Mouse (Mus musculus) embryonic facial prominence, embryonic 14.5 days (tissue): ENCODE results near the gene Duoxa1. TPM values are rescaled to one million over a fixed set of nuclear protein-coding genes. Genes with fewer than 3 reads are reported as not detected.
A peak's percentile ranks its signal among the peaks of the same experiment; 100 is the strongest.

Source experiments
- ATAC-seq: fragments of 200-750 bp; cut with Nextera tagmentation; 2 replicates; pipeline ENCODE4 v1.8.0; 2017; ENCODE audit warnings: low read depth, moderate number of reproducible peaks, moderate TSS enrichment
- DNase-seq: peaks from one replicate; pipeline ENCODE4 v3.0.0-alpha.2; 2015; ENCODE audit warnings: low spot score
- H3K27ac ChIP-seq: fragments of 300-500 bp; sonication (generic); replicated peaks from 2 replicates; pipeline ENCODE4 v1.5.1; 2014; ENCODE audit warnings: low read depth, mild to moderate bottlenecking, low read length, moderate library complexity
- H3K27me3 ChIP-seq: fragments of 300-500 bp; sonication (generic); replicated peaks from 2 replicates; pipeline ENCODE4 v1.6.1; 2014; ENCODE audit warnings: low read length; ENCODE audit not compliant: control insufficient read depth, insufficient read depth
- H3K36me3 ChIP-seq: fragments of 300-500 bp; sonication (generic); 2 replicates; pipeline ENCODE4 v1.6.1; 2014; ENCODE audit warnings: low read length, mixed read lengths; ENCODE audit not compliant: control insufficient read depth, insufficient read depth
- H3K4me1 ChIP-seq: fragments of 300-500 bp; sonication (generic); 2 replicates; pipeline ENCODE4 v1.6.1; 2014; ENCODE audit warnings: antibody characterized with exemption, low read length; ENCODE audit not compliant: control insufficient read depth, insufficient read depth
- H3K4me2 ChIP-seq: fragments of 300-500 bp; sonication (generic); 2 replicates; pipeline ENCODE4 v1.6.1; 2014; ENCODE audit warnings: low read depth, mild to moderate bottlenecking, low read length, moderate library complexity, mixed read lengths
- H3K4me3 ChIP-seq: fragments of 300-500 bp; sonication (generic); 2 replicates; pipeline ENCODE4 v1.5.1; 2014; ENCODE audit warnings: low read depth, mild to moderate bottlenecking, low read length
- H3K9ac ChIP-seq: fragments of 300-500 bp; sonication (generic); 2 replicates; pipeline ENCODE4 v1.6.1; 2014; ENCODE audit warnings: low read depth, mild to moderate bottlenecking, low read length, moderate library complexity, mixed read lengths
- H3K9me3 ChIP-seq: fragments of 300-500 bp; sonication (generic); 2 replicates; pipeline ENCODE4 v1.6.1; 2016; ENCODE audit warnings: low read length; ENCODE audit not compliant: control insufficient read depth
- WGBS: fragments of 180-500 bp; shearing (Covaris S2); extraction: QIAGEN DNeasy Blood & Tissue Kit; methylation state at CpG from one replicate; pipeline ENCODE4 v1.1.7; 2014; 5-methylcytosine and 5-hydroxymethylcytosine counted together
- polyA plus RNA-seq: library from polyadenylated mRNA; unstranded; fragments of >200 nt; fragmentation: Nextera tagmentation; extraction: Ambion mirVana; gene quantifications from 2 replicates; pipeline ENCODE4 v1.2.1, GENCODE M21; 2014

Gene Duoxa1
- polyA plus RNA-seq, 1 experiment from 2014 or later = 4.2 TPM

- no peak for DNase-seq
- 1% methylated on average over 31 of the region's 35 CpGs for WGBS
Observed at GRCm38 (mm10) chr2:122297271-122298095, 16.0 kb downstream of the Duoxa1 start.

GRCm38 (mm10) chr2:122294916-122295315 is 18.6 kb downstream of the Duoxa1 start:
- no peaks in the 10 kb centered on the region for H3K36me3 ChIP-seq
- no peak overlapping the region for H3K4me2 ChIP-seq
- ATAC-seq (no peak), DNase-seq (no peak)
- 6% methylated on average over 7 of the region's 7 CpGs for WGBS
- H3K27me3 ChIP-seq = peaks cover 65% of the 10 kb centered on the region
- no peak overlapping the region for H3K9ac ChIP-seq
- no peak overlapping the region for H3K27ac ChIP-seq
- H3K9me3 ChIP-seq = no peaks in the 10 kb centered on the region
- H3K4me1 ChIP-seq = no peaks in the 10 kb centered on the region
- no peak overlapping the region for H3K4me3 ChIP-seq

More at GRCm38 (mm10) chr2:122297271-122298095, 16.0 kb downstream of the Duoxa1 start:
- Histone ChIP-seq H3K4me2 (peak overlapping the region; percentile 28; the same call in 1 of the 2 replicates), H3K9me3 (no peaks in the 10 kb centered on the region), H3K27ac (no peak overlapping the region), H3K27me3 (peaks cover 87% of the 10 kb centered on the region), H3K4me3 (peak overlapping the region; percentile 14), H3K36me3 (no peaks in the 10 kb centered on the region), H3K9ac (no peak overlapping the region), H3K4me1 (peaks cover 10% of the 10 kb centered on the region)
- ATAC-seq = no peak

- no peaks in the 10 kb centered on the region for H3K36me3 ChIP-seq
- DNase-seq (peak; percentile 38), ATAC-seq (no peak)
- no peak overlapping the region for H3K9ac ChIP-seq
- no peak overlapping the region for H3K4me3 ChIP-seq
- H3K4me1 ChIP-seq = no peaks in the 10 kb centered on the region
- 56% methylated on average over 7 of the region's 7 CpGs for WGBS
- H3K27ac ChIP-seq = no peak overlapping the region
- H3K27me3 ChIP-seq = no peaks in the 10 kb centered on the region
- no peak overlapping the region for H3K4me2 ChIP-seq
- H3K9me3 ChIP-seq = no peaks in the 10 kb centered on the region
Observed at GRCm38 (mm10) chr2:122286137-122286536, 27.4 kb downstream of the Duoxa1 start.

- H3K27ac ChIP-seq = no peak overlapping the region
- DNase-seq (no peak), ATAC-seq (no peak)
- no peak overlapping the region for H3K4me2 ChIP-seq
- H3K9me3 ChIP-seq = no peaks in the 10 kb centered on the region
- H3K27me3 ChIP-seq = no peaks in the 10 kb centered on the region
- 86% methylated on average over 9 of the region's 9 CpGs for WGBS
- H3K9ac ChIP-seq = no peak overlapping the region
- no peaks in the 10 kb centered on the region for H3K4me1 ChIP-seq
- no peak overlapping the region for H3K4me3 ChIP-seq
- no peaks in the 10 kb centered on the region for H3K36me3 ChIP-seq
Observed at GRCm38 (mm10) chr2:122284091-122284490, 29.4 kb downstream of the Duoxa1 start.

DNA sequence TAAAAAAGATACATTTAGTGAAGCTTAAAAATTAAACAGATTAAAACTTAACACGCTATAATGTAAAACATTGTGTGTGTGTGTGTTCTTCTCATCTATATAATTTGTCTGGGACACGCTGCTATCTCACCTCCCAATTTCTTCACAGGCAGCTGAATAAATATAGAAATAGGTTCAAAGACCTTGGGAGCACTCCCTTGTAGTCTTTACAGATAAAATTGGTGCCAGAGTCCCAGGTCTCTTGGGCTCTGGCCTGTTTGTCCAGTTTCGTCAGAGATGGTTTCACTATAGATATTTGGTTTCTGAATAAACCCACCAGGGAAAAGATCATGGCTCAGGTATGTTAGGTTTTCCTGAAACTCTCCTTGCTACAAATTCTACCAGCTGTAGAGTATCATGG is 34.8 kb downstream of the Duoxa1 start:
- Histone ChIP-seq H3K4me2 (no peak overlapping the region), H3K27ac (no peak overlapping the region), H3K27me3 (no peaks in the 10 kb centered on the region), H3K36me3 (no peaks in the 10 kb centered on the region), H3K4me3 (no peak overlapping the region), H3K4me1 (no peaks in the 10 kb centered on the region), H3K9me3 (no peaks in the 10 kb centered on the region), H3K9ac (no peak overlapping the region)
- 76% methylated on average over 3 of the region's 3 CpGs for WGBS
- ATAC-seq (no peak), DNase-seq (no peak)

GRCm38 (mm10) chr2:122266407-122267193 is 46.9 kb downstream of the Duoxa1 start:
- no peak overlapping the region for H3K9ac ChIP-seq
- no peak overlapping the region for H3K4me3 ChIP-seq
- H3K4me2 ChIP-seq = no peak overlapping the region
- H3K27me3 ChIP-seq = no peaks in the 10 kb centered on the region
- no peak for DNase-seq
- H3K9me3 ChIP-seq = no peaks in the 10 kb centered on the region
- H3K36me3 ChIP-seq = no peaks in the 10 kb centered on the region
- WGBS = 89% methylated on average over 7 of the region's 7 CpGs
- no peaks in the 10 kb centered on the region for H3K4me1 ChIP-seq
- no peak for ATAC-seq
- no peak overlapping the region for H3K27ac ChIP-seq

DNA sequence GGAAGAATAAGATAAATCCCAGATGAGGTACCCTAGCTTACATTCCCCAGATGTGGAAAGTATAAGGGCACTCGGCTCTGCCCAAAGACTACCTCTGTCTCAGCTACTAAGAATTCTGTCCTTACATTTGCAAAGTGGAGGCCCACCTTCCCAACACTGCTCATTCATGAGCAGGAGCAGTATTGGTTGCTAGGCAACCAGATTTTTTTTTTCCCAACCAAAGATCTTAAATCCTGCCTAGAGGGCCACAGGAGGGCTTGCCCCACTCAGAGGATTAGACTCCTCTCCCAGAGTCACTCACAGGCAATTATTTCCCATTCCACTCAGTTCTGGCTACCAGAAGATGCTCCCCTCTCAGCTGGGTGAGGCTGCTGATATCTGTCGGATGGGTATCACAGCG is 48.8 kb downstream of the Duoxa1 start:
- peak; percentile 33; the same call in 1 of the 2 replicates for ATAC-seq
- no peaks in the 10 kb centered on the region for H3K9me3 ChIP-seq
- no peak overlapping the region for H3K4me2 ChIP-seq
- 62% methylated on average over 3 of the region's 3 CpGs for WGBS
- no peak overlapping the region for H3K9ac ChIP-seq
- no peaks in the 10 kb centered on the region for H3K27me3 ChIP-seq
- no peak overlapping the region for H3K27ac ChIP-seq
- H3K4me3 ChIP-seq = no peak overlapping the region
- no peaks in the 10 kb centered on the region for H3K4me1 ChIP-seq
- H3K36me3 ChIP-seq = no peaks in the 10 kb centered on the region
- DNase-seq = peak; percentile 73

- H3K27me3 ChIP-seq = no peaks in the 10 kb centered on the region
- H3K9ac ChIP-seq = no peak overlapping the region
- H3K4me2 ChIP-seq = no peak overlapping the region
- no peaks in the 10 kb centered on the region for H3K36me3 ChIP-seq
- no peak for DNase-seq
- no peak overlapping the region for H3K27ac ChIP-seq
- H3K4me1 ChIP-seq = no peaks in the 10 kb centered on the region
- 82% methylated on average over 5 of the region's 5 CpGs for WGBS
- no peaks in the 10 kb centered on the region for H3K9me3 ChIP-seq
- no peak overlapping the region for H3K4me3 ChIP-seq
- ATAC-seq = no peak
Observed at GRCm38 (mm10) chr2:122260729-122261128, 52.8 kb downstream of the Duoxa1 start.
